Mouse (Mus musculus): ENCODE measurements at regions not wholly inside any gene's neighbourhood (a gene's known extent, or its start where the extent isn't known, plus 50 kb on each side); places are given as distances from the start of the nearest gene placed in this dataset.

- DNase-seq (ENCODE audit: low spot score): no peak
Measured at GRCm38 (mm10) chr5:111553471-111554382, 136.6 kb downstream of the Mn1 start.

- no peak for DNase-seq (ENCODE audit: low spot score)
Measured at GRCm38 (mm10) chr5:111554551-111555311, 137.6 kb downstream of the Mn1 start.

- no peak for DNase-seq (ENCODE audit: low spot score)
Measured at GRCm38 (mm10) chr5:111555312-111555957, 138.3 kb downstream of the Mn1 start.

GRCm38 (mm10) chr5:111555981-111556380 is 138.8 kb downstream of the Mn1 start:
- DNase-seq (ENCODE audit: low spot score): no peak

GRCm38 (mm10) chr5:111560432-111560831 is 143.3 kb downstream of the Mn1 start:
- DNase-seq (ENCODE audit: low spot score): peak; percentile 69

GRCm38 (mm10) chr5:111561301-111561700 is 144.1 kb downstream of the Mn1 start:
- DNase-seq (ENCODE audit: low spot score): no peak

GRCm38 (mm10) chr5:111570826-111571225 is 153.7 kb downstream of the Mn1 start:
- no peak for DNase-seq (ENCODE audit: low spot score)

GRCm38 (mm10) chr5:111573265-111573873 is 156.2 kb downstream of the Mn1 start:
- DNase-seq (ENCODE audit: low spot score): no peak

- DNase-seq (ENCODE audit: low spot score): no peak
Measured at GRCm38 (mm10) chr5:111574219-111574840, 157.2 kb downstream of the Mn1 start.

- DNase-seq (ENCODE audit: low spot score): no peak
Measured at GRCm38 (mm10) chr5:111575376-111575775, 158.2 kb downstream of the Mn1 start.

GRCm38 (mm10) chr5:111577441-111577840 is 156.3 kb upstream of the Gm26897 start:
- DNase-seq (ENCODE audit: low spot score): no peak

- peak; percentile 71 for DNase-seq (ENCODE audit: low spot score)
Measured at GRCm38 (mm10) chr5:111578088-111578487, 155.6 kb upstream of the Gm26897 start.

- DNase-seq (ENCODE audit: low spot score): no peak
Measured at GRCm38 (mm10) chr5:111578977-111579727, 154.6 kb upstream of the Gm26897 start.

GRCm38 (mm10) chr5:111580870-111581771 is 152.6 kb upstream of the Gm26897 start:
- DNase-seq (ENCODE audit: low spot score): peak; percentile 74

GRCm38 (mm10) chr5:111582004-111582403 is 151.7 kb upstream of the Gm26897 start:
- DNase-seq (ENCODE audit: low spot score): no peak

- DNase-seq (ENCODE audit: low spot score): no peak
Measured at GRCm38 (mm10) chr5:111590619-111591081, 143.1 kb upstream of the Gm26897 start.

GRCm38 (mm10) chr5:111592807-111593206 is 140.9 kb upstream of the Gm26897 start:
- DNase-seq (ENCODE audit: low spot score): no peak

- no peak for DNase-seq (ENCODE audit: low spot score)
Measured at GRCm38 (mm10) chr5:111594111-111594510, 139.6 kb upstream of the Gm26897 start.

GRCm38 (mm10) chr5:111595438-111595837 is 138.3 kb upstream of the Gm26897 start:
- no peak for DNase-seq (ENCODE audit: low spot score)

GRCm38 (mm10) chr5:111597733-111598132 is 136.0 kb upstream of the Gm26897 start:
- DNase-seq (ENCODE audit: low spot score): no peak
